Mouse (Mus musculus) kidney, adult 2 months (tissue): ENCODE measurements at regions not wholly inside any gene's neighbourhood (a gene's known extent, or its start where the extent isn't known, plus 50 kb on each side); places are given as distances from the start of the nearest gene placed in this dataset.

Source experiments
- DNase-seq: peaks from one replicate; pipeline ENCODE4 v3.0.0; 2021
- H3K27ac ChIP-seq: fragments of 200-500 bp; 2 replicates; pipeline ENCODE4 v1.5.1; 2012; ENCODE audit warnings: low read depth, low read length, control low read depth, inconsistent platforms; ENCODE audit not compliant: insufficient read depth
- H3K27me3 ChIP-seq: fragments of 200-500 bp; replicated peaks from 2 replicates; pipeline ENCODE4 v1.6.1; 2012; ENCODE audit warnings: mild to moderate bottlenecking, moderate library complexity, low read length, inconsistent platforms; ENCODE audit not compliant: control insufficient read depth, insufficient read depth
- H3K36me3 ChIP-seq: fragments of 200-500 bp; 2 replicates; pipeline ENCODE4 v1.6.1; 2012; ENCODE audit warnings: mild to moderate bottlenecking, moderate library complexity, low read length, inconsistent platforms; ENCODE audit not compliant: control insufficient read depth, insufficient read depth
- H3K4me1 ChIP-seq: fragments of 200-500 bp; 2 replicates; pipeline ENCODE4 v1.6.1; 2011; ENCODE audit warnings: low read length; ENCODE audit not compliant: control insufficient read depth, insufficient read depth
- H3K4me3 ChIP-seq: fragments of 200-500 bp; 2 replicates; pipeline ENCODE4 v1.5.1; 2011; ENCODE audit warnings: mild to moderate bottlenecking, low read depth, low read length, control low read depth; ENCODE audit not compliant: insufficient read depth
- CTCF ChIP-seq: fragments of 200-500 bp; conservative IDR thresholded peaks from 2 replicates; pipeline ENCODE4 v1.5.1; 2011; ENCODE audit warnings: low read depth, mild to moderate bottlenecking, control low read depth, low read length, moderate library complexity, mixed read lengths; ENCODE audit not compliant: insufficient read depth, insufficient read length
- POLR2A ChIP-seq: fragments of 200-500 bp; IDR thresholded peaks from one replicate; pipeline ENCODE4 v1.6.1; 2011; ENCODE audit warnings: low read depth, low read length, control low read depth
- WGBS: fragments of 180-500 bp; shearing (Covaris S2); methylation state at CpG from one replicate; pipeline ENCODE4 v1.1.7; 2018; 5-methylcytosine and 5-hydroxymethylcytosine counted together

DNA sequence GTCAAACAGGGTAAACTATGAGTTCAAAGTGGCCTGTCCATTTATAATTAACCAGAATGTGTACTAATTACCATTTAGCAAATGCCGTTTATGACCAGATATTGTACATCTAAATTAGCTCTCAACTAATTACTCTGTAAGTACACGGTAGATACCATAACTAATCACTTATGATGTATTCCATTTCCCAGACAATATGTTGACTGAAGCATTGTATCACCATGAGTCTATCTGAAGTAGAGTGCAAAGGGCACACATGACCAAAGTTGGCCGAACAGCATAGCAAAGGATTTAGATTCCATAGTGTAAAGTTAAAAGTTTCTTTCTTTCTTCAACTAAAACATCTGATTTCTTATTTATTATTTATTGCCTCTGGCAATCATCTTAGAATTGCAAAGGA lies 227.5 kb downstream of the Nfkbiz start:
- Histone ChIP-seq H3K36me3 (no peaks in the 10 kb centered on the region), H3K4me1 (0 out of 2 replicates have a peak, but pooled peaks cover 2% of the 10 kb centered on the region), H3K27me3 (no peaks in the 10 kb centered on the region), H3K4me3 (no peak overlapping the region), H3K27ac (no peak overlapping the region)
- TF ChIP-seq CTCF (no peak), POLR2A (no peak)
- 64% methylated on average over 3 of the region's 3 CpGs for WGBS
- DNase-seq = no peak

DNA sequence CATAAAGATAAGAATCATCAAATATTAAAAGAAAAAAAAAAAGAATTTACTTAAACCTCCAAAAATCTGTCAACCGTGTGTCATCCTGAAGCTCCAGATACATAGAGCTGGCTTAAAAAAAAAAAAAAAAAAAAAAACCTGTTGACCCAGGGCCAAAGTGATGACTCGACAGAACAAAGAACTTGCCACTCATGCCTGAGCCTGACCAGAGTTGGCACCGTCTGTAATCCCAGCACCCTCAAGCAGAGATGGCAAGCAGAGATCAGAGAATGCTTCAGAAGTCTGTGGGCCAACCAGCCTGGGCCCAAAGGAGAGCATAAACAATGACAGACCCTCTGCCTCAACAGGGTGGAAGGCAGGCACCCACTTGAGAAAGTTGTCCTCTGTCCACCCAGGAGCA lies 230.3 kb downstream of the Nfkbiz start:
- peak; percentile 32 for DNase-seq
- TF ChIP-seq POLR2A = no peak
- no peak for TF ChIP-seq CTCF
- Histone ChIP-seq H3K27me3 (no peaks in the 10 kb centered on the region), H3K4me3 (no peak overlapping the region), H3K4me1 (0 out of 2 replicates have a peak, but pooled peaks cover 2% of the 10 kb centered on the region), H3K27ac (no peak overlapping the region), H3K36me3 (no peaks in the 10 kb centered on the region)
- WGBS = 65% methylated on average over 3 of the region's 3 CpGs

DNA sequence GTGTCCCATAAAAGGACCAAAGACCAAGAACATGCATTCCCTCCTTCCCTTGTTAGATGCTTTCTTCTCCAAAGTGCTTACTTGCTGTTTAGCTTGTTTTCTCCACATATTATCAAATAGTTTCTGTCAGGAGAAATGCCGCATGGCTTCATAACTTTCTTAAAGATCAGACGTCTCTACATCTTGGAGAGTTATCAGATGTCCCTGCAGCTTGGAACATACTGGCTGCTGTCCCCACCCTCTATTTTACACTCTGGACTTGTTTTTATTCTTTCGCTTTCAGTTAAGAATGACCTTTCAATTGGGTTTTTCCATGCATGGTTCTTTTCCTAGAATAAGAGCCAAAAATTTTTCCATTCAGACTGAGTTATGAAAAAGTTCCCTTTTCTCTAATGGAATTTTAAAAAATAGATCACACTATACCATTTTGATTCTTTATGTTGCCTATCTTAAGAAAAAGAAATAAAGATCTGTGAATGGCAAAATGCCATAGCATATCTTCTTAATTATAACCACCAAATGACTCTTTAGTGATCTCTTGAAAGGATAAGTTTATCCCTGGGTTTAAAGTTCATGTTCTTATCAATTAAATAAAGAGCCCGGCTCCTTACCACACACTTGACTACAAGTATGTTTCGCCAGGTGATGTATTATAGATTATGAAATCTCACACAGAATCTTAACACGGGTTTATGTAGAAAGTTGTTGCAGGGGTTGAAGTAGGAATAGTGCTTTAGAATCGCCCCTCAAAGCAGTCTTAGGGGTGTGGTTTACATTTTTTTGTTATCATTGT lies 232.1 kb downstream of the Nfkbiz start:
- peak; percentile 51 for DNase-seq
- H3K4me1 ChIP-seq = 0 out of 2 replicates have a peak, but pooled peaks cover 2% of the 10 kb centered on the region
- TF ChIP-seq CTCF (no peak), POLR2A (no peak)

DNA sequence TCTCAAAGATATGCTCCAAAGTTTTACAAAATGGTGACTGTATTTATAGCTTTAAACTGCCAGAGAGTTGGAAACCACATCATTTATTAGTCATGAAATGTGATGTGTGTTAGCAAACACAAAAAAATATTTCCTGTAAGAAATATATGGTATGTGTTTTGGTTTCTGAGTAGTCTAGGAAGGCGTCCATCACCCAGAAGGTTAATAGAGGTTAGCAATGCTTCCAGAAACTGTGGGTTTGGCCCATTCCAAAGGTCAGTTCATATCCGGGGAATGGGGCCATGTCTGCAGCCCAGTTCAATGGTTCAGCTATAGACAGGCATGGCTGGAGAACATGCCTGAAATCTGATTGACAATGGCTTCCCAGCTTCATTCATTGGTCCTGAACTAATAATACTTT lies 235.1 kb downstream of the Nfkbiz start:
- no peak for TF ChIP-seq POLR2A
- no peak for TF ChIP-seq CTCF
- peak; percentile 54 for DNase-seq
- 63% methylated on average over 2 of the region's 2 CpGs for WGBS
- no peak overlapping the region for H3K27ac ChIP-seq
- no peaks in the 10 kb centered on the region for H3K27me3 ChIP-seq
- 0 out of 2 replicates have a peak, but pooled peaks cover 2% of the 10 kb centered on the region for H3K4me1 ChIP-seq
- H3K4me3 ChIP-seq = no peak overlapping the region
- no peaks in the 10 kb centered on the region for H3K36me3 ChIP-seq

More for the DNA sequence above, 232.1 kb downstream of the Nfkbiz start:
- Histone ChIP-seq H3K27me3 (no peaks in the 10 kb centered on the region), H3K36me3 (no peaks in the 10 kb centered on the region), H3K27ac (peak overlapping the region; percentile 63; the same call in 1 of the 2 replicates), H3K4me3 (no peak overlapping the region)
- WGBS = 72% methylated on average over 7 of the region's 7 CpGs

DNA sequence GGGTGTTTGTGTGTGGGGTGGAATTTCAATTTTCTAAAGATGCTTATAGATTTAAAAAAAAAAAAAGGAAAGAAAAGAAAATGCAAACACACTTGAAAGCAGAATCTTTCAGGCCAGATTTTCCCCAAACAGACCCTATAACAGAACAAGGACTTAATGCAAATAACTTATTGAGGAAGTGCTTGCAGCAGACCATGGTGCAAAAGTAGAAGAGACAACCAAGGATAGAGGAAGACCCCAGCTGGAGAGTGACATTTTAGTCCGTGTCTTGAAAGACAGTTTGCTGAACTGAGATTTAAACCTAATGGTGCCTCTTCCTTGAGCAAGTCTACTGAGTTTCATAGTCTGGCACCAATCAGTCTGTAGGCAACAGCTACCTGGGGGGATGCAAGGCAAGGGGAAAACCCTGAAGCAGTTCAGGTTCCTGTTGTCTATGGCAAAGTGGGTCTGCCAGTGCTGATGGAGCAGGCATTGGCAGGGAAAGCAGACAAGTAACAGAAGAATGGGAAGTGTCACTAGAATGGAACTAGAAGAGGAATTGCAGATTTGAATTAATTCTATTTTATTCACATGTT lies 249.2 kb downstream of the Nfkbiz start:
- no peaks in the 10 kb centered on the region for H3K4me1 ChIP-seq
- TF ChIP-seq POLR2A = no peak
- no peak for TF ChIP-seq CTCF
- H3K36me3 ChIP-seq = no peaks in the 10 kb centered on the region
- no peak overlapping the region for H3K4me3 ChIP-seq
- DNase-seq = no peak
- 72% methylated on average over 1 of the region's 1 CpGs for WGBS
- H3K27me3 ChIP-seq = no peaks in the 10 kb centered on the region
- H3K27ac ChIP-seq = no peak overlapping the region

DNA sequence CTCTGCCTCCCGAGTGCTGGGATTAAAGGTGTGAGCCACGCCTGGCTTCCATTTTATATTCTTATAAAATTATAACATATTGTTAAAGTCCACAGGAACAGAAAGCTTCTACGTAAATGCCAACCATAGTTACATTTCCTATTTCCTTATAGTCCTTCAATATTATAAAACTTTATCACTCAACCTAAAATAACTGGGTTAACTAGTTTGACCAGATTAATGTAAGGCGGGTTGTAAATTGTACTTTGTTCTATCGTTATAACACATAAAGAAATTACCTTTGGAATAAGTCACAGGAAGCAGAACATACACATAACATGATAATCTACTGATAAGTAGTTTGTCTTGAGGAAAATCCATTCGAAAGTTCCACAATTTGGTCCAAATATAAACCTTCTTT lies 251.6 kb downstream of the Nfkbiz start:
- no peak for TF ChIP-seq POLR2A
- TF ChIP-seq CTCF = no peak
- no peak overlapping the region for H3K4me3 ChIP-seq
- 90% methylated on average over 6 of the region's 6 CpGs for WGBS
- no peaks in the 10 kb centered on the region for H3K4me1 ChIP-seq
- DNase-seq = no peak
- H3K27me3 ChIP-seq = no peaks in the 10 kb centered on the region
- no peaks in the 10 kb centered on the region for H3K36me3 ChIP-seq
- no peak overlapping the region for H3K27ac ChIP-seq

DNA sequence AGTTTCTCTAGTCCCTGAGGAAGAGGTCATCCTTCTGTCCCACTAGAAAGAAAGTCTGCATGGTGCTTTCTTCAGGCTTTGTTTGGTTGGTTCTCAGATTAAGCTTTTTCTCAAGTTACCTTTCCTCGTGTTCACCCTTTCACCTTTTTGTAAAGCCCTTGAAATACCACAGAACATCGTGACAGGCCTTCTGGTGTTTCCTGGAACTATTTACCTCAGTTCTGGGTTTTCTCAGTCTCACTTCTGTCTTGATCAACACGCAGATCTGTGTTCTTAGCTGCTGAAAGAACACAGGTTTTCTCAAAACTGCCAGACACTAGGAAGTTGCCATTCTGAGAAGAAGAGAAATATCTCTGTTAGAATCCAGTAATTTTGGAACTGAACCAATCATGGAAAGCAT lies 255.8 kb downstream of the Nfkbiz start:
- no peaks in the 10 kb centered on the region for H3K27me3 ChIP-seq
- 61% methylated on average over 3 of the region's 3 CpGs for WGBS
- H3K27ac ChIP-seq = no peak overlapping the region
- TF ChIP-seq CTCF = no peak
- no peak for TF ChIP-seq POLR2A
- H3K4me3 ChIP-seq = no peak overlapping the region
- H3K36me3 ChIP-seq = no peaks in the 10 kb centered on the region
- no peak for DNase-seq
- peaks cover 4% of the 10 kb centered on the region; the same call in 1 of the 2 replicates for H3K4me1 ChIP-seq
